39 mouse cellular contexts compared by ENCODE assay signal in the genomic region with DNA sequence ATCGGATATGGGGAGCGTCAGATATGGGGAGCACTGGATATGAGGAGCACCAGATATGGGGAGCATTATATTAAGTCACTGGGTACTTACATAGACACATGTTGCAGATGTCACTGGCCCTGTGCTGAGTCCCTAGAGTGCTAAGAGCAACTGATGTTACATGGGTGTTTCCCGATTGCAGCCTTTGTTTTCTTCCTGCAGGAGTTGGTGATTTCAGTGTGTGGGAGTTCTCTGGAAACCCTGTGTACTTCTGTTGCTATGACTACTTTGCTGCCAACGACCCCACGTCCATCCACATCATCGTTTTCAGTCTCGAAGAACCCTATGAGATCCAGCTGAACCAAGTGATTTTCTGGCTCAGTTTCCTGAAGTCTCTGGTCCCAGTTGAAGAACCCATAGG. TPM values are rescaled to one million over a fixed set of nuclear protein-coding genes. Genes with fewer than 3 reads are reported as not detected.
"Had no signal": no experiment of that assay in that cellular context is flagged by ENCODE, and none has a peak within 500 bp of the region (broad histone marks: within the 10 kb centered on the region; RNA-seq: fewer than 3 reads in every experiment).

No protein-coding gene starts in this region.

- H3K27ac ChIP-seq: gastrocnemius, adult 2 months; heart, embryonic 10.5 days; heart, embryonic 13.5 days; heart, embryonic 15.5 days; hindbrain, embryonic 10.5 days; hindbrain, embryonic 12.5 days; hindbrain, embryonic 14.5 days; intestine, embryonic 15.5 days; left cerebral cortex, adult 2 months; limb, embryonic 10.5 days; limb, embryonic 12.5 days; liver, embryonic 13.5 days; liver, embryonic 15.5 days had no signal

- H3K9ac ChIP-seq: heart, embryonic 13.5 days; heart, embryonic 15.5 days; hindbrain, embryonic 12.5 days; hindbrain, embryonic 14.5 days; intestine, embryonic 15.5 days; limb, embryonic 12.5 days; liver, embryonic 13.5 days; liver, embryonic 15.5 days had no signal

- H3K9me3 ChIP-seq: heart, embryonic 10.5 days; heart, embryonic 15.5 days; hindbrain, embryonic 12.5 days; intestine, embryonic 15.5 days; limb, embryonic 10.5 days; limb, embryonic 12.5 days; liver, embryonic 13.5 days; liver, embryonic 15.5 days had no signal

- ATAC-seq: hindbrain, embryonic 16.5 days; inflammation-experienced regulatory T-cells, adult 6 months; intestine, embryonic 15.5 days; intestine, postnatal 0 days had no signal

- H3K27me3 ChIP-seq: heart, embryonic 13.5 days; heart, embryonic 15.5 days; hindbrain, embryonic 12.5 days; intestine, embryonic 15.5 days; limb, embryonic 12.5 days; liver, embryonic 13.5 days; liver, embryonic 15.5 days had no signal

- H3K4me3 ChIP-seq: gastrocnemius, adult 2 months; heart, embryonic 10.5 days; heart, embryonic 13.5 days; heart, embryonic 15.5 days; hindbrain, embryonic 10.5 days; hindbrain, embryonic 12.5 days; intestine, embryonic 15.5 days; left cerebral cortex, adult 2 months; limb, embryonic 10.5 days; limb, embryonic 12.5 days; liver, embryonic 13.5 days; liver, embryonic 15.5 days had no signal

- DNase-seq: gastrocnemius, adult 2 months; gastrocnemius, postnatal 10 days; gastrocnemius, postnatal 25 days; heart, postnatal 10 days; heart, postnatal 4 days; kidney, adult 18-20 months; kidney, adult 8-10 months; kidney, postnatal 10 days; kidney, postnatal 25 days; kidney, postnatal 4 days; liver; liver, embryonic 13.5 days had no signal

- H3K36me3 ChIP-seq: intestine, embryonic 15.5 days had no signal

- H3K4me2 ChIP-seq: heart, embryonic 13.5 days; heart, embryonic 15.5 days; hindbrain, embryonic 12.5 days; hindbrain, embryonic 14.5 days; intestine, embryonic 15.5 days; limb, embryonic 12.5 days; liver, embryonic 11.5 days; liver, embryonic 13.5 days; liver, embryonic 15.5 days had no signal

- H3K4me1 ChIP-seq: heart, embryonic 10.5 days; heart, embryonic 13.5 days; heart, embryonic 15.5 days; hindbrain, embryonic 12.5 days; intestine, embryonic 15.5 days; limb, embryonic 10.5 days; limb, embryonic 12.5 days had no signal

RNA-seq across cellular contexts. Expression of a gene that starts 35.2 kb away (rescaled TPM):
- total RNA-seq: gastrocnemius, adult 2 months; gastrocnemius, postnatal 10 days; gastrocnemius, postnatal 25 days; gastrocnemius, postnatal 4 days; granulocyte monocyte progenitor cell, adult 5-6 weeks; heart, adult 8-10 months; heart, postnatal 10 days; heart, postnatal 25 days; heart, postnatal 4 days; layer of hippocampus, adult 18-20 months; layer of hippocampus, postnatal 10 days; layer of hippocampus, postnatal 25 days; left cerebral cortex, adult 2 months; left cerebral cortex, postnatal 14 days; left cerebral cortex, postnatal 36 days had no signal
- polyA plus RNA-seq: heart, embryonic 10.5 days; heart, embryonic 13.5 days; heart, embryonic 15.5 days; hindbrain, embryonic 10.5 days; hindbrain, embryonic 12.5 days; hindbrain, embryonic 14.5 days; hindbrain, embryonic 16.5 days; inflammation-experienced regulatory T-cells, adult 6 months; intestine, embryonic 15.5 days; intestine, postnatal 0 days; kidney, embryonic 14.5 days; kidney, embryonic 16.5 days; limb, embryonic 10.5 days; limb, embryonic 12.5 days; limb, embryonic 14.5 days; liver, embryonic 11.5 days; liver, embryonic 13.5 days; liver, embryonic 15.5 days had no signal

RNA-seq across cellular contexts. Expression of a gene that starts 51.7 kb away (rescaled TPM):
- total RNA-seq: gastrocnemius, adult 2 months; gastrocnemius, postnatal 10 days; gastrocnemius, postnatal 25 days; gastrocnemius, postnatal 4 days; granulocyte monocyte progenitor cell, adult 5-6 weeks; heart, adult 8-10 months; heart, postnatal 10 days; heart, postnatal 25 days; heart, postnatal 4 days; layer of hippocampus, adult 18-20 months; layer of hippocampus, postnatal 10 days; layer of hippocampus, postnatal 25 days; left cerebral cortex, adult 2 months; left cerebral cortex, postnatal 14 days; left cerebral cortex, postnatal 36 days had no signal
- polyA plus RNA-seq: heart, embryonic 10.5 days; heart, embryonic 13.5 days; heart, embryonic 15.5 days; hindbrain, embryonic 10.5 days; hindbrain, embryonic 12.5 days; hindbrain, embryonic 14.5 days; hindbrain, embryonic 16.5 days; inflammation-experienced regulatory T-cells, adult 6 months; intestine, embryonic 15.5 days; intestine, postnatal 0 days; kidney, embryonic 14.5 days; kidney, embryonic 16.5 days; limb, embryonic 10.5 days; limb, embryonic 12.5 days; liver, embryonic 11.5 days; liver, embryonic 13.5 days; liver, embryonic 15.5 days had no signal
